Mouse (Mus musculus): ENCODE measurements around the gene Gprin2. TPM values are rescaled to one million over a fixed set of nuclear protein-coding genes. Genes with fewer than 3 reads are reported as not detected.

The Gprin2 gene
- under 0.01 and 0.09 TPM in 2 replicates for total RNA-seq (2014; rRNA removed)
- polyA plus RNA-seq (2012; rRNA removed), result 0.01 TPM in 1 of 2 replicates, not detected in the other

- WGBS, result 8% methylated on average over 38 of the region's 52 CpGs
- DNase-seq (ENCODE audit: extremely low read depth, low read depth, low spot score), result no peak
- Histone ChIP-seq H3K9ac (ENCODE audit: low read depth, low read length) (peak within 1 kb of the TSS; percentile 40), H3K27ac (replicated peaks; ENCODE audit: insufficient read depth, low read depth, low read length) (no peak within 1 kb of the TSS), H3K79me2 (ENCODE audit: control insufficient read depth, insufficient read depth, low read length) (no peaks in the 10 kb centered on the region), H3K4me1 (ENCODE audit: control insufficient read depth, insufficient read depth, low read length) (no peaks in the 10 kb centered on the region), H3K27me3 (ENCODE audit: control insufficient read depth, insufficient read depth, low read length) (peaks cover 4% of the 10 kb centered on the region; the same call in 1 of the 2 replicates), H3K4me3 (ENCODE audit: insufficient read depth, low read depth, low read length) (peak within 1 kb of the TSS; percentile 64), H3K36me3 (ENCODE audit: control insufficient read depth, insufficient read depth, low read length) (no peaks in the 10 kb centered on the region)
- TF ChIP-seq POLR2A (IDR thresholded peaks at IDR 0.05; ENCODE audit: extremely low read depth, insufficient read depth, low read length), result no peak
- TF ChIP-seq CTCF (IDR thresholded peaks at IDR 0.05; ENCODE audit: low read depth, low read length), result no peak
These were observed at the start of gene Gprin2 for GRCm38 (mm10) chr14:34201231-34202035. Gprin2 (minus strand) TSS chr14:34201653.

- H3K79me2 ChIP-seq (ENCODE audit: control insufficient read depth, insufficient read depth, low read length), result no peaks in the 10 kb centered on the region
- no peak overlapping the region for H3K9ac ChIP-seq (ENCODE audit: low read depth, low read length)
- H3K4me1 ChIP-seq (ENCODE audit: control insufficient read depth, insufficient read depth, low read length), result peaks cover 1% of the 10 kb centered on the region; the same call in 1 of the 2 replicates
- no peak overlapping the region for H3K4me3 ChIP-seq (ENCODE audit: insufficient read depth, low read depth, low read length)
- WGBS, result 19% methylated on average over 6 of the region's 6 CpGs
- peaks cover 66% of the 10 kb centered on the region for H3K36me3 ChIP-seq (ENCODE audit: control insufficient read depth, insufficient read depth, low read length)
- H3K27me3 ChIP-seq (ENCODE audit: control insufficient read depth, insufficient read depth, low read length), result no peaks in the 10 kb centered on the region
- no peak overlapping the region for H3K27ac ChIP-seq (replicated peaks; ENCODE audit: insufficient read depth, low read depth, low read length)
- peak; percentile 33 for DNase-seq (ENCODE audit: extremely low read depth, low read depth, low spot score)
- TF ChIP-seq POLR2A (IDR thresholded peaks at IDR 0.05; ENCODE audit: extremely low read depth, insufficient read depth, low read length), result no peak
- TF ChIP-seq CTCF (IDR thresholded peaks at IDR 0.05; ENCODE audit: low read depth, low read length), result no peak
These were observed 39.2 kb upstream of the Gprin2 start for GRCm38 (mm10) chr14:34240676-34241075.

GRCm38 (mm10) chr14:34240263-34240662 is 38.8 kb upstream of the Gprin2 start:
- Histone ChIP-seq H3K36me3 (ENCODE audit: control insufficient read depth, insufficient read depth, low read length) (peaks cover 70% of the 10 kb centered on the region), H3K79me2 (ENCODE audit: control insufficient read depth, insufficient read depth, low read length) (no peaks in the 10 kb centered on the region), H3K27ac (replicated peaks; ENCODE audit: insufficient read depth, low read depth, low read length) (no peak overlapping the region), H3K27me3 (ENCODE audit: control insufficient read depth, insufficient read depth, low read length) (no peaks in the 10 kb centered on the region), H3K4me1 (ENCODE audit: control insufficient read depth, insufficient read depth, low read length) (peaks cover 1% of the 10 kb centered on the region; the same call in 1 of the 2 replicates), H3K4me3 (ENCODE audit: insufficient read depth, low read depth, low read length) (no peak overlapping the region), H3K9ac (ENCODE audit: low read depth, low read length) (no peak overlapping the region)
- WGBS, result 56% methylated on average over 10 of the region's 10 CpGs
- TF ChIP-seq CTCF (IDR thresholded peaks at IDR 0.05; ENCODE audit: low read depth, low read length), result no peak
- no peak for TF ChIP-seq POLR2A (IDR thresholded peaks at IDR 0.05; ENCODE audit: extremely low read depth, insufficient read depth, low read length)
- no peak for DNase-seq (ENCODE audit: extremely low read depth, low read depth, low spot score)

GRCm38 (mm10) chr14:34234630-34235380 is 33.4 kb upstream of the Gprin2 start:
- H3K36me3 ChIP-seq (ENCODE audit: control insufficient read depth, insufficient read depth, low read length), result peaks cover 66% of the 10 kb centered on the region
- no peaks in the 10 kb centered on the region for H3K27me3 ChIP-seq (ENCODE audit: control insufficient read depth, insufficient read depth, low read length)
- peak; percentile 47 for DNase-seq (ENCODE audit: extremely low read depth, low read depth, low spot score)
- H3K79me2 ChIP-seq (ENCODE audit: control insufficient read depth, insufficient read depth, low read length), result no peaks in the 10 kb centered on the region
- no peak overlapping the region for H3K4me3 ChIP-seq (ENCODE audit: insufficient read depth, low read depth, low read length)
- 57% methylated on average over 16 of the region's 16 CpGs for WGBS
- TF ChIP-seq POLR2A (IDR thresholded peaks at IDR 0.05; ENCODE audit: extremely low read depth, insufficient read depth, low read length) (no peak), CTCF (IDR thresholded peaks at IDR 0.05; ENCODE audit: low read depth, low read length) (peak; percentile 76)
- no peaks in the 10 kb centered on the region for H3K4me1 ChIP-seq (ENCODE audit: control insufficient read depth, insufficient read depth, low read length)
- no peak overlapping the region for H3K9ac ChIP-seq (ENCODE audit: low read depth, low read length)
- no peak overlapping the region for H3K27ac ChIP-seq (replicated peaks; ENCODE audit: insufficient read depth, low read depth, low read length)

- no peak overlapping the region for H3K4me3 ChIP-seq (ENCODE audit: insufficient read depth, low read depth, low read length)
- DNase-seq (ENCODE audit: extremely low read depth, low read depth, low spot score), result no peak
- 97% methylated on average over 4 of the region's 4 CpGs for WGBS
- no peak for TF ChIP-seq CTCF (IDR thresholded peaks at IDR 0.05; ENCODE audit: low read depth, low read length)
- no peaks in the 10 kb centered on the region for H3K79me2 ChIP-seq (ENCODE audit: control insufficient read depth, insufficient read depth, low read length)
- H3K27me3 ChIP-seq (ENCODE audit: control insufficient read depth, insufficient read depth, low read length), result no peaks in the 10 kb centered on the region
- no peaks in the 10 kb centered on the region for H3K4me1 ChIP-seq (ENCODE audit: control insufficient read depth, insufficient read depth, low read length)
- no peak overlapping the region for H3K27ac ChIP-seq (replicated peaks; ENCODE audit: insufficient read depth, low read depth, low read length)
- peaks cover 60% of the 10 kb centered on the region for H3K36me3 ChIP-seq (ENCODE audit: control insufficient read depth, insufficient read depth, low read length)
- H3K9ac ChIP-seq (ENCODE audit: low read depth, low read length), result no peak overlapping the region
These were observed 32.4 kb upstream of the Gprin2 start for GRCm38 (mm10) chr14:34233846-34234245.
